Mouse (Mus musculus): Measurements from ENCODE around the gene Tmem26. TPM values are rescaled to one million over a fixed set of nuclear protein-coding genes. Genes with fewer than 3 reads are reported as not detected.
A peak's percentile ranks its signal among the peaks of the same experiment; 100 is the strongest.

Gene Tmem26
- polyA plus RNA-seq, 2 experiments = 0.63 to 1.3 TPM

DNA sequence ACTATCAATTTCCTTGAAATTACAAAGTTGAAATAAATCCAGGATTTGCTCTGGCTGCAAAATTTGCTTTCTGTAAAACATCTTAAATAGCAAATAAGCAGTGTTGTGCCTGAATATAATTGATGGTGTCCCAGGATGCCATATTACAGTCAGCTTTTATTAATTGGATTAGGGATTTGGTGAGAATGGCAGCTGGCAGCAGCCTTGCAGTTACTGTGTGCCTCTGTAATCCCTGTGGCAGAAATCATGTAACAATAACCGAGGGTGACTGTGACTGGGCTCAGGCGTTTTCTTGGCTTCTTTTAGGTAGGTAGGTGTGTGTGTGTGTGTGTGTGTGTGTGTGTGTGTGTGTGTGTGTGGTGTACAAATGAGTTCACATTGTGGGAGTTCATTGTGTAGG lies 16.8 kb downstream of the Tmem26 start:
- no peak overlapping the region for H3K9ac ChIP-seq (replicated peaks)
- H3K27ac ChIP-seq = no peak overlapping the region
- ATAC-seq (ENCODE audit: insufficient read depth) (no peak), DNase-seq (ENCODE audit: low read depth in 3 of 3, low spot score in 3 of 3) (no peak)
- H3K9me3 ChIP-seq (ENCODE audit: control insufficient read depth, low read length) = no peaks in the 10 kb centered on the region
- no peak overlapping the region for H3K4me2 ChIP-seq (ENCODE audit: low read depth)
- no peak overlapping the region for H3K4me3 ChIP-seq (ENCODE audit: insufficient read depth in 1 of 2, low read depth in 2 of 2, low read length in 2 of 2)
- 54% methylated on average over 2 of the region's 2 CpGs for WGBS (ENCODE audit: insufficient replicate concordance)
- no peaks in the 10 kb centered on the region for H3K36me3 ChIP-seq (replicated peaks; ENCODE audit: control insufficient read depth, insufficient read depth, low read depth)
- no peaks in the 10 kb centered on the region for H3K27me3 ChIP-seq (ENCODE audit: control insufficient read depth, insufficient read depth, low read length)
- no peak for TF ChIP-seq EP300 (IDR thresholded peaks at IDR 0.05; ENCODE audit: low read depth)
- no peak for TF ChIP-seq CTCF (IDR thresholded peaks at IDR 0.05; ENCODE audit: low read depth)
- no peaks in the 10 kb centered on the region for H3K4me1 ChIP-seq (replicated peaks; ENCODE audit: control insufficient read depth in 2 of 2, insufficient read depth in 2 of 2, low read length in 1 of 2)

DNA sequence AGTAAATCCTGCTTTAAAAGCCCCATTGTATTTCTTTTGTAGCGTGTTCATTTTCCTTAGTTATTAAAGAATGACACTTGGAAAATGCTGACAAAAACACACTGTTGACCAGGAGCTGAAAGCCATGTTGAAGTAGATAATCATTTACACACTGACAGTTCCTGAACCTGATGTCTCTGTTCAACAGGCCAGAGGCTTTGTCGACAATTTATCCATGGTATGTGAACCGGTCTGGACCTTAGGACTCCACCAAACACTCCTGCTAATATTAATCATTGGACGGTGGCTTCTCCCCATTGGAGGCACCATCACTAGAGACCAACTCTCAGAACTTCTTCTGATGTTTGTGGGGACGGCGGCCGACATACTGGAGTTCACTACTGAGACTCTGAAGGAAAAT lies 27.5 kb downstream of the Tmem26 start:
- no peaks in the 10 kb centered on the region for H3K9me3 ChIP-seq (ENCODE audit: control insufficient read depth, low read length)
- no peak overlapping the region for H3K27ac ChIP-seq
- no peaks in the 10 kb centered on the region for H3K27me3 ChIP-seq (ENCODE audit: control insufficient read depth, insufficient read depth, low read length)
- H3K9ac ChIP-seq (replicated peaks) = no peak overlapping the region
- no peaks in the 10 kb centered on the region for H3K36me3 ChIP-seq (replicated peaks; ENCODE audit: control insufficient read depth, insufficient read depth, low read depth)
- 77% methylated on average over 7 of the region's 7 CpGs for WGBS (ENCODE audit: insufficient replicate concordance)
- H3K4me3 ChIP-seq (ENCODE audit: insufficient read depth in 1 of 2, low read depth in 2 of 2, low read length in 2 of 2) = no peak overlapping the region
- ATAC-seq (ENCODE audit: insufficient read depth) = no peak
- TF ChIP-seq CTCF (IDR thresholded peaks at IDR 0.05; ENCODE audit: low read depth) = no peak
- no peak for TF ChIP-seq EP300 (IDR thresholded peaks at IDR 0.05; ENCODE audit: low read depth)
- DNase-seq (ENCODE audit: low read depth in 3 of 3, low spot score in 3 of 3) = no peak
- H3K4me1 ChIP-seq (replicated peaks; ENCODE audit: control insufficient read depth in 2 of 2, insufficient read depth in 2 of 2, low read length in 1 of 2) = no peaks in the 10 kb centered on the region
- H3K4me2 ChIP-seq (ENCODE audit: low read depth) = no peak overlapping the region

GRCm38 (mm10) chr10:68759238-68759637 lies 35.8 kb downstream of the Tmem26 start:
- Histone ChIP-seq H3K9ac (replicated peaks) (no peak overlapping the region), H3K27ac (no peak overlapping the region), H3K27me3 (ENCODE audit: control insufficient read depth, insufficient read depth, low read length) (no peaks in the 10 kb centered on the region), H3K4me3 (ENCODE audit: insufficient read depth in 1 of 2, low read depth in 2 of 2, low read length in 2 of 2) (no peak overlapping the region), H3K36me3 (replicated peaks; ENCODE audit: control insufficient read depth, insufficient read depth, low read depth) (no peaks in the 10 kb centered on the region), H3K9me3 (ENCODE audit: control insufficient read depth, low read length) (no peaks in the 10 kb centered on the region), H3K4me2 (ENCODE audit: low read depth) (no peak overlapping the region), H3K4me1 (replicated peaks; ENCODE audit: control insufficient read depth in 2 of 2, insufficient read depth in 2 of 2, low read length in 1 of 2) (no peaks in the 10 kb centered on the region)
- WGBS (ENCODE audit: insufficient replicate concordance) = 13% methylated on average over 5 of the region's 5 CpGs
- no peak for DNase-seq (ENCODE audit: low read depth in 3 of 3, low spot score in 3 of 3)
- ATAC-seq (ENCODE audit: insufficient read depth) = no peak
- peak; percentile 15; the same call in 1 of the 2 replicates for TF ChIP-seq CTCF (IDR thresholded peaks at IDR 0.05; ENCODE audit: low read depth)
- TF ChIP-seq EP300 (IDR thresholded peaks at IDR 0.05; ENCODE audit: low read depth) = no peak

GRCm38 (mm10) chr10:68759789-68760188 lies 36.3 kb downstream of the Tmem26 start:
- DNase-seq (ENCODE audit: low read depth in 3 of 3, low spot score in 3 of 3) = no peak
- Histone ChIP-seq H3K9ac (replicated peaks) (no peak overlapping the region), H3K4me2 (ENCODE audit: low read depth) (no peak overlapping the region), H3K27ac (no peak overlapping the region), H3K9me3 (ENCODE audit: control insufficient read depth, low read length) (no peaks in the 10 kb centered on the region), H3K36me3 (replicated peaks; ENCODE audit: control insufficient read depth, insufficient read depth, low read depth) (no peaks in the 10 kb centered on the region), H3K4me3 (ENCODE audit: insufficient read depth in 1 of 2, low read depth in 2 of 2, low read length in 2 of 2) (no peak overlapping the region), H3K27me3 (ENCODE audit: control insufficient read depth, insufficient read depth, low read length) (no peaks in the 10 kb centered on the region), H3K4me1 (replicated peaks; ENCODE audit: control insufficient read depth in 2 of 2, insufficient read depth in 2 of 2, low read length in 1 of 2) (no peaks in the 10 kb centered on the region)
- 61% methylated on average over 7 of the region's 7 CpGs for WGBS (ENCODE audit: insufficient replicate concordance)
- ATAC-seq (ENCODE audit: insufficient read depth) = no peak
- no peak for TF ChIP-seq CTCF (IDR thresholded peaks at IDR 0.05; ENCODE audit: low read depth)
- no peak for TF ChIP-seq EP300 (IDR thresholded peaks at IDR 0.05; ENCODE audit: low read depth)

DNA sequence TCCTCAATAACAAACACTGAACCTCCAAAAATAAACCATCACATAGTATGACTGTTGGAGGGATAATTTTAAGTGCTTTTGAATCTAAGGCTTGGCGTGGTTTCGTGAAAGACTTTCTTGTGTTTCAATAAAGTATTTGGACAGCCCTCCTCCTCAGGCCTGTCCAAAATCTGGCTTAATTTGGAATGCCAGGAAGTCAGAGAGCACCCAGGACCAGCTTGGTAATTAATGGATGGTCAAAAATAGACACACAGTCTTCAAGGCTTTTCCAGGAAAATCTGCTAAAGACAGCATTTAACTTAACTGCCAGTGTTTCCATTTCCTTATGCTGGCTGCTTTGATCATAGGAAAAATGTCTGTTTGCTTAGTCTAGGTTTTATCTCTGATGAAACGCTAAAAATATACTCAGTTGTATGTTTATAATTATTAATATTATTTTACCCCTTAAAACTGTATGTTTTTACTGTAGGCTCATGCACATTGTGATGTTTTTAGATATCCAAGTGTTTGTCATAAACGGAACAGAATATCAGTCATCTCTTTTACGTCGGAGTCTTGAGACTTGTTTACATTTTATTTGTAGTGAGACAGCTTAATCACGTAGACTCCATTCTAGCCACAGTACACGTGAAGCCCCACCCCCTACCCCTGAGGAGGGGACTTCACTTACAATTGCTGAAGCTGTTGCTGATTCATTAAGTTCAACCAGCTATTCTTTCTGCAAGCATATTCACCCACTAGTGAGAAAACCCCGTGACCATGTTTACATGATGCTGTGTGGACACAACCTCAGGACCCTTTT lies 57.8 kb downstream of the Tmem26 start:
- Histone ChIP-seq H3K9ac (replicated peaks) (no peak overlapping the region), H3K36me3 (replicated peaks; ENCODE audit: control insufficient read depth, insufficient read depth, low read depth) (no peaks in the 10 kb centered on the region), H3K9me3 (ENCODE audit: control insufficient read depth, low read length) (no peaks in the 10 kb centered on the region), H3K27me3 (ENCODE audit: control insufficient read depth, insufficient read depth, low read length) (no peaks in the 10 kb centered on the region), H3K4me2 (ENCODE audit: low read depth) (no peak overlapping the region), H3K4me3 (ENCODE audit: insufficient read depth in 1 of 2, low read depth in 2 of 2, low read length in 2 of 2) (no peak overlapping the region), H3K27ac (no peak overlapping the region), H3K4me1 (replicated peaks; ENCODE audit: control insufficient read depth in 2 of 2, insufficient read depth in 2 of 2, low read length in 1 of 2) (no peaks in the 10 kb centered on the region)
- DNase-seq (ENCODE audit: low read depth in 3 of 3, low spot score in 3 of 3) (no peak), ATAC-seq (ENCODE audit: insufficient read depth) (no peak)
- TF ChIP-seq EP300 (IDR thresholded peaks at IDR 0.05; ENCODE audit: low read depth) = no peak
- TF ChIP-seq CTCF (IDR thresholded peaks at IDR 0.05; ENCODE audit: low read depth) = no peak
- WGBS (ENCODE audit: insufficient replicate concordance) = 62% methylated on average over 9 of the region's 9 CpGs
